Mouse (Mus musculus): ENCODE data around the gene Eya3.
"Not testable (repeated sequence)": the region's sequence is repeated elsewhere in the genome, so short reads cannot be mapped to it uniquely, and the experiment has no call there.

Gene Eya3

DNA sequence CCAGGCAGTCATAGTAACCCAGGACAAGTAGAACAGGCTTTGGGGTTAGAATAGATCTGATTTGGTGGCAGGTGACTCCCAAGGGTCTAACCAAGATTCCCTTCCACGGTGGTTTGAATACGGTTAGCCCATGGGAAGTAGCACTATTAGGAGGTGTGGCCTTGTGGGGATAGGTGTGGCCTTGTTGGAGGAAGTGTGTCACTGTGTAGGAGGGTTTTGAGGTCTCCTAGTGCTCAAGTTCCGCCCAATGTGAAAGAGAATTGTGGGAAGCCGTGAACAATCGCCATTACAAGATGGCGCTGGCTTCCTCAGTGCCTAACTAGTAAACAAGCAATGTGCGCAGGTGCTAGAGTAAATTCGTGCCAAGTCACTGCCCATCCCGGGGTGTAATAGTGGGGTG is 98.4 kb downstream of the Eya3 start:
- DNase-seq (ENCODE audit: low read depth, low spot score), result not testable (repeated sequence)

DNA sequence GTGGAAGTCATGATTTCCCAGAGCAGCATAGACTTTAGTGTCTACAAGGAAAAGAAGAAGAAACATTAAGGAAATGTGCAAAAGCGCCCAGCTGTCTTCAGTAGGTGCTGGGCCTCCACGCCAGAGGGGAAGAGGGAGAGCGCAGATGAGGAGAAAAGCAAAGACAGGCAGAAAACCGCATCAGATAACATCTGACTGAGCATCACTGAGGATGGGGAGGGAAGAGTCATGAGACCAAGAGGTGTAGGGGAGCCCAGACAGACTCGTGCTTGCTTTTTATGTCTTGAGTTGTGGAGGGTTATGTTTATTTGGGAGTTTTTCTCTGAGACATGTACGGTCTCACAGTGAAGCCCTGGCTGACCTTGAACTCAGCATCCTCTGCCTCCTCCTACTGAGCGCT is 102.7 kb downstream of the Eya3 start:
- no peak for DNase-seq (ENCODE audit: low read depth, low spot score)

DNA sequence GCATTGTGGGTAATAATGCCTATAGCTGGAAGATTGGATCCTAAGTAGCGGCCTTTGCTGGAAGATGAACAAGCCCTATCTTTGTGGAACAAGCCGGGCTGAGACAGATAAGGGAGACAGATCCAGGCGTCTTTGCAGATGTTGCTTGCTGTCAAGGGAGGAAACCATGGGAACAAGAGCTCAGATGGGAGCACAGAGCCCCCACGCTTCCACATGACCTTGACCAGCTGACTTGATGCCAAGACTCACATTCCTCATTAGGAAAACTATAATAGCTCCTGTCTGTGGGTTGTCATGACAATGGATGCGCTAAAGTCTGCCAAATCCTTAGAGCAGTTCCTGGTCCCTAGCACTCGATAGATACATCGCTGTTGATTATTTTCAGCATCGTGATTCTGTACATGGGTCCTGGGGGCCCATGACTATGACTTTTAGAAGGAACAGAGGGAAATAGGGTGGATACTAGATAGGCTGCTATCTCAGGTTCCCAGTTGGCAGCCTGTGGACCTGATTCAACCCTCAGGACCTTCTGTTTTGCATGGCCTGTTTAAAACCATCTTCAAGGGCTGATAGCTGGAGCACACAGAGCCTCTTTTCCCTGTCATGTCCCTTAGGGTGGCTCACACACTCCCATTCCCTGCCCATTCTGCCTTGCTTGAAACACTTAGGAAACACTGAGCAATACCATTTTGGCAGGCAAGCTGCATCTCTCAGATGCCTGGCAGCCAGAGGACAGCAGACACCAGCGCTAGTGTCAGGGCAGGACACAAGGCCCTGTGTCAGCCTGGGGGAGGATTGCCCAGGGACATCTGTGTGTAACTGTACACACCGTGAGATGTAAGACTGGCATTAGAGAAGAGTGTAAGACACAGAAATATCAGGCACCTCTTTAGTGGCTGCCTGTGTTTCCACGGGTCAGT is 105.5 kb downstream of the Eya3 start:
- DNase-seq (ENCODE audit: low read depth, low spot score), result no peak

DNA sequence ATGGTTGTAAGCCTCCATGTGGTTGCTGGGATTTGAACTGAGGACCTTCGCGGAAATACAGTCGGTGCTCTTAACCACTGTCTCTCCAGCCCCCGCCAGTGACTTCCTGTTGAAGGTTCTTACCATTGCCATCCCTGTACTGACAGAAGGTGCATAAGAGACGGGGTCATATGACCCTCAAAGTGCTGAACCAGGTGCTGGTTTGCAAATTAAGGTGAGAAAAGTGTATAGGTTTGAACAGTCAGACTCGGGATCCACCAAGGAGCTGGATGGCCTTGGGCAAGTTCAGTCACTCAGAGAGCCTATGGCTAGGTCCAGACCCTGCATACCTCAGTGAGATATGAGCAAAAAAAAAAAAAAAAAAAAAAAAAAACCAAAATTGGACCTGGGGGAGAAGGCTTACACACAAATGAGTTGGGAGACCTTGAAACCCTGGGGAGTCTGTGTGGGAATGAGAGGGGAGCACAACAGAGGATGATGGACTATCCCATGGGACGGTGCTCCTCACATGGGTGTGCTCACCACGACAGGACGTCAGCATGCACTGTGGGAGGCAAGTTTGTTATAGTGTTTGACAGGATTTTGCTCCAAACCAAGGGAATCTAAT is 108.2 kb downstream of the Eya3 start:
- no peak for DNase-seq (ENCODE audit: low read depth, low spot score)

DNA sequence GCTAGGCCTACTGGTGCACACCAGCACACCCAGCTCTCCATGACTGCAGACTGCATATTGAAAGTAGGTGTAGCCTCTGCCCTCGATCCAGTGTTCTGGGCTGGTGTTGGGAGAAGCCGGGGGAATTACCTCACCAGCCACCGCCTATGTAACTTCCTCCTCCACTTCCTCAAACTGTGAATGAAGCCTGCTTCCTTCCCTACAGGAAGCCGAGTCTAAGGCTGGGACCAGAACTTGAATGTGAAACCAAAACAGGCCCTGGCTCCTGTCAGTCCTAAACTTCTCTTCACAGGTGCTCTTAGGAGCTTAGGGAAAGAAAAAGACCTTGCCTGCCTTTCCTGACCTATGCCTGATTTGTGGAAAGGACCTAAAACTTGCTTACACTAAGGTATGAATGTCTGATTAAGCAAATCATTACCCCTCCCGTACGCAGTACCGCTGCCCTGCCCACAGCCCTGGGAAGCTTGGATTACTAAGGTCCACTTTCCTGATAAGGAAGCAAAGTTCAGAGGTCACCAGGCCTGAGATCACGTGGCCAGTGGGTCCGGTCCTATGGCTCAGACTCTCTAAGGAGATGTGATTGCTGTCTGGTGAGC is 109.0 kb downstream of the Eya3 start:
- DNase-seq (ENCODE audit: low read depth, low spot score), result no peak

DNA sequence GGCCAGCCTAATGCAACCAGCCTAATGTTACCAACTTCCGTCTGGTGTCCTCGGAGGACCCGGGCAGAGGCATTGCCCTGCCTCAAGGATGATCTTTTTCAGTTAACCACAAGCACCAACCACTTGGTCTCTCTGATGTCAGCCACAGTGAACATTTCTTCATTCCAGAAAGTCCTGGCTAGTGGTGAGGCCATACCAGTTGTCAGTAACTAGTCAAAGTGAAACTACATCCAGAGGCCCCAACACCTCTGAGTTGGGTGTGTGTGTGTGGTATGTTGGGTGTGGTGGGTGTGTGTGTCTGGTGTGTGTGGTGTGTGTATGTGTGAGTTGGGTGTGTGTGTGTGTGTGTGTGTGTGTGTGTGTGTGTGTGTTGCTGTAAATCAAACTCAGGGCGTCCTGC is 110.0 kb downstream of the Eya3 start:
- DNase-seq (ENCODE audit: low read depth, low spot score), result peak; percentile 48

DNA sequence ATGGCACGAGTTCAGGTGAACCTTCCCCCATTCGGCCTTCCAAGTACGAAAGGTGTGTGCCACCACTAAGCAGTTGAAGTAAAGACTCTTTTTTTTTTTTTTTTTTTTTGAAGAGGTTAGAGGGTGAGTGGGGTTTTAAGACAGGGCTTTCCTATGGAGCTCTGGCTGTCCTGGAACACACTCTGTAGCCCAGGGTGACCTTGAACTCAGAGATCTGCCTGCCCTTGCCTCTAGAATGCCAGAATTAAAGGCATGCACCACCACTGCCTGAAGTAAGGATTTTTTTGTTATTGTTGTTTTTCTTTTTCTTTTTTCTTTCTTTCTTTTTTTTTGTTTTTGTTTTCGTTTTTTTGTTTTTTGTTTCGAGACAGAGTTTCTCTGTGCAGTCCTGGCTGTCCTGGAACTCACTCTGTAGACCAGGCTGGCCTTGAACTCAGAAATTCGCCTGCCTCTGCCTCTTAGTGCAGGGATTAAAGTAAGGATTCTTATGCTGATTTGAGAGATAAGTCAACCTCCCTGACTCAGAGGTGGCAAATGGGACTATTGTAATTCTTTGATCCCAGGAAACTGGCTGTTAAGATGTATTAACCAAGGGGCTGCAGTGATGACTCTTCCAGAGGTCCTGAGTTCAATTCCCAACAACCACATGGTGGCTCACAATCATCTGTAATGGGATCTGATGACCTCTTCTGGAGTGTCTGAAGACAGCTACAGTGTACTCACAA is 110.6 kb downstream of the Eya3 start:
- DNase-seq (ENCODE audit: low read depth, low spot score), result no peak

DNA sequence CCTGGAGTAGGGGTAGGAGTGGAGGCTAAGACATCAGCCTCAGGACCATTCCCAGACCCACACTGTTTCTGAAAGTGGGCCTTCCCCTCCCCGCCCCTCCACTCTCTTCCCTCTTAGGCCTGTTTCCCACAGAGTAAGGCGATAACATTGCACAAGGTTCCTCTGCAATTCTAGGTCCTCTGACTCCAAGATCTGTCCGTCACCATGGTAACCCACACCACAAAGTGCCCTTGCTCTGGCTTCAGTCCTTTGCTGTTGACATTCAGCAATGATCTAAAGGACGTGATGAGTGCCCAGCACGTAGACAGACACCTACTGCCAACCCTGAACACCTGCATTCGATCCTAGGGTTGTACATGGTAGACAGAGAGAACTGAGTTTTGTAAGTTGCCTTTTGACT is 114.2 kb downstream of the Eya3 start:
- no peak for DNase-seq (ENCODE audit: low read depth, low spot score)

DNA sequence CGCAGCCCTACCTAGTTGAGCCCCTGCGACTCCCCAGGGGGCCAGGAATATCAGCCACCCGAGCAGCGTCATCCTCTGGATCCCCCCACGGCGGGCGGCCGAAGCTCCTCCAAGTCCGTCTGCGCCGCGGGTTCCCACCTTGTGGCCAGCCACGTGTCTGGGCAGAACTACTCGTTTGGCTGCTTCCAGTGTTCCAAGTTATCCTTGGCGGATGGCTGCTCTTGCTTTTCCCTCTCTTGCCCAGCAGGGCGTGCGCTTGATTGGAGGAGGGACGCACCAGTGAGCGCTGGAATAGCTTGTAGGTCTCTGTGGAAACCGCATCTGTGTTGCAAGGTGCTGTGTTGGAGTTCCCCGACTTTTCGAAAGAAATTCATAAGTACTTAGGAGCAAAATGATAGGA is 118.2 kb downstream of the Eya3 start, which contains the start of gene Smpdl3b:
Smpdl3b (minus strand) TSS at position 279 of the 400 bp plus-strand sequence.
- DNase-seq (ENCODE audit: low read depth, low spot score), result peak; percentile 34

DNA sequence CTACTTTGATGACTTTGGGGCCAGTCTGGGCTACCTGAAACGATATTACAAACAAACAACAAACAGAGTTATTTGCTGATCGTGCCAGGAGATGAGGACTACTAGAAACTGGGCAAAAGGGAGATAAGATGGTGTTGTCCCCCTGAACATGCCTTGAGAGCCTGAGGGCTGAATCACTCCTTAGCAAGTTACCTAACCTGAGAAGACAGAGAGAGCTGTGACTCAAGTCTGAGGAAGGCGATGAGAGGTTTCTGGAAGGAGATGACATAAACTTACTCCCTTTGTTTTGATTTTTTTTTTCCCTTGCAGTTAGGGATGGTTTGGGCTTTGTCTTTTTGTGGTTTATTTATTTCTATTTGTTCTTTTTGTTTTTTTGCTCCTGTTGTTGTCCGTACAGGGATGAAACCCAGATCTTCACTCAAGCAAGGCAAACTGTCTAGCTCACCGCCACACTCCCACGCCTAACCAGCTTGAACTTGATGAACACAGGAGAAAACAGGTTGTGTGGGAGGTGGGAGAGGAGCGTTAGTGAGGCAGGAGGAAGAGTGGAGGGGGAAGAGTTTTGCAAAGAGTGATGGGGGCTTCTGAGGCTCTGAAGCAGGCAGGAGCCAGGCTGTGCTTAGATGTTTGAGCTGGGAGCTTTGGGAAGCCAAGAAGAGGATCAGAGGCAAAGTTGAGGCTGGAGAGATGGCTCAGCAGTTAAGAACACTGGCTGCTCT is 119.0 kb downstream of the Eya3 start:
- peak; percentile 80 for DNase-seq (ENCODE audit: low read depth, low spot score)

DNA sequence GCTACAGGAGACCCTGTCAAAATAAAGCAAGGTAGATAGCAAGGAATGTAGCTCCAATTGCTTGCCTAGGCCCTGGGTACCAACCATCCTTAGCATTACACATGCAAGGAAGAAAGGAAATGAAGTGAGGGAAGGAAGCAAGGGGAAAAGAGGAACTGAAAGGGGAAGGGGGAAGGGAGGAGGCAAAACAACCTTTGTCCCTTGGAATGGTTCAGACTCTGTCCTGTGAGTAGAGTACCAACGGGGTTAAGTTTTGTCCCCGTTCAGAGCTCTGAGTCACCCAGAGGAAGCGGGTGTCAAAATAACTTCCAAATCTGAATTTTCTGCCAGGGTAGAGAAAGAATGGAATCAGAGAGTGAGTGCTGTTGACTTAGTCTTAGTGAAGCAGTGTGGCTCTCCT is 121.5 kb downstream of the Eya3 start:
- DNase-seq (ENCODE audit: low read depth, low spot score), result no peak

DNA sequence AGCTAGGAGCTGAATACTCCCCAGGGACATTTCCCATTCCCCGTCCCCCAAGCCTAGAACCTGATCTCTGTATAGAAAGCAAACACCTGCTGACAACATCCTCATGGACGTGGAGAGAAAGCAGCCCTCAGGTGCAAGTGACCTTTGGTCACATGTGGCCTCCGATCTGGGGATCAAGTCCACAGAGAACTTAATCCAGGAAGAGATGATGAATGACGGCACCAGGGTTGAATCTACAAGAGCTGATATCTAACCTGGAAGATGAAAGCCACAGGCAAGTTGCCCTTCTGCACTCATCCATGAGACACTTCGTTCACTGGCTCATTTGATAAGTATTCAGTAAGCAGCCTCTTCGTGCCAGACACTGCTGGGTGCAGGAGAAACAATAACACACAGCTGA is 123.8 kb downstream of the Eya3 start:
- no peak for DNase-seq (ENCODE audit: low read depth, low spot score)

DNA sequence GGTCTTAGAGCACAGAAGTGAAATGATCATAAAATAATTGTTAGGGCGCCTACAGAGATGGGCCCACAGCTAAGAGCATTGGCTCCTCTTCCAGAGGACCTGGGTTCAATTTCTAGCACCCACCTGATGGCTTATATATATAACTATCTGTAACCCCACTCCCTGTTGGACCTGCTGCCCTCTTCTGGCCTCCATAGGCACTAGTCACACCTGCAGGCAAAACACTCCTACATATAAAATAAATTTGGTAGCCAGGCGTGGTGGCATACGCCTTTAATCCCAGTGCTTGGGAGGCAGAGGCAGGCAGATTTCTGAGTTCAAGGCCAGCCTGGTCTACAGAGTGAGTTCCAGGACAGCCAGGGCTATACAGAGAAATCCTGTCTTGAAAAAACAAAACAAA is 124.3 kb downstream of the Eya3 start:
- DNase-seq (ENCODE audit: low read depth, low spot score), result not testable (repeated sequence)

DNA sequence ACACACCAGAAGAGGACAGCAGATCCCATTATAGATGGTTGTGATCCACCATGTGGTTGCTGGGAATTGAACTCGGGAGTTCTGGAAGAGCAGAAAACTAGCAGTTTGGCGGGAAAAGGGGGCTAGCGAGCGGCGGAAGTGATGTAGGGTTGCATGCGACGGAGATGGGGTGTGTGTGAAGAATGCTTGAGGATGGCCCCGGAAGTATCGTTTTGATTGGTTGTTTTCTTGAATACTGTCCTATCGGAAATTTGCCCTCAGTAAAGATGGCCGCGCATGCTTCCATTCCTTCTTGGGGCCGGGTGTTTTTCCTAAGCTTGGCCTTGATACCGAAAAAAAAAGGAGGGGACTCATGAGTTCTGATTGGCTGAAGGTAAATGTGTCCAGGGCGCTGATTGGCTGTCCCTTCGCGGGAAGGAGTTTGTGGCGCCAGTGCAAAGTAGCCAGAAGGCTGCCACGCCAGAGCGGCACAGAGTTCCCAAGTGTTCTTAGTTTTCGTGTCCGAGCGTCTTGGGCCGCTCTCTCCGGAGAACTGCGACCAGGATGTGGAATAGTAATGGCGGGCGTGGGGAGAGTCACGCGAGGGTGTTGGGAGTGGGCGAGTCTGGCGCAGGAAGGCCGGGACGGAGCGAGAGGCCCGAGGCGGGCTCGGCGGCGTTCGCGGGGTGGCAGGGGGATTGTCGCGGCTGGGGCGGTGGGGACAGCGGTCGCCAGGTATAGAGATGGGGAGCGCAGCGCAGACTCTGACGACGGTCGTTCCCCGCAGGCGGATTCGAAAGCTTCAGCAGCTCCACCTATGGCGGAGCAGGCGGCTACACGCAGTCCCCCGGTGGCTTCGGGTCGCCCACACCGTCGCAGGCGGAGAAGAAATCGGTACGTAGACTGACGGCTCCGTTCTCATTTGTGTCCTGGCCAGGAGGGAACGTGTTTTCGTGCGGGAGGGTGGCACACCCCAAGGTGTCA is 129.4 kb downstream of the Eya3 start, which contains the start of gene Rpa2:
Rpa2 (plus strand) TSS at position 419 of the 963 bp plus-strand sequence.
- peak; percentile 100 for DNase-seq (ENCODE audit: low read depth, low spot score)

DNA sequence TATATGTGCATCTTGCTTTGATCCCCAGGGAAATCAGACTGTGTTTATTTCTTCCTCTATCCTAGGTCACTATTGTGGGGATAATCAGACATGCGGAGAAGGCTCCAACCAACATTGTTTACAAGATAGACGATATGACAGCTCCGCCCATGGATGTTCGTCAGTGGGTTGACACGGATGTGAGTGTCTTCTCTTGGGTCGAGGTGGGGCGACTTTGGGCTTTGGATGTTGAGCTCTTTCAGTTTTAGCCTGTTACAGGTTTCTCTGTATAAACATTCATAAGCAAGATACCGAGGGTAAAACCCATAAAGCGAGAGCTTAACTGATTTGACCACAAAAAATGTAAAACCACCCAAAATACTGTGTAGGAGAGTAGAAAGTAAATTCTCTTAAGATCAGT is 133.0 kb downstream of the Eya3 start:
- no peak for DNase-seq (ENCODE audit: low read depth, low spot score)

All from 3T3-L1 (cell line).